Mouse (Mus musculus): ENCODE measurements at regions not wholly inside any gene's neighbourhood (a gene's known extent, or its start where the extent isn't known, plus 50 kb on each side); places are given as distances from the start of the nearest gene placed in this dataset.

GRCm38 (mm10) chr14:46529086-46529715 is 138.7 kb upstream of the Bmp4 start:
- no peak for DNase-seq (ENCODE audit: low read depth)

- DNase-seq (ENCODE audit: low read depth), result no peak
Measured at GRCm38 (mm10) chr14:46517258-46517657, 126.8 kb upstream of the Bmp4 start.

GRCm38 (mm10) chr14:46516285-46516684 is 125.8 kb upstream of the Bmp4 start:
- DNase-seq (ENCODE audit: low read depth), result no peak

- no peak for DNase-seq (ENCODE audit: low read depth)
Measured at GRCm38 (mm10) chr14:46514262-46514932, 123.9 kb upstream of the Bmp4 start.

- DNase-seq (ENCODE audit: low read depth), result no peak
Measured at GRCm38 (mm10) chr14:46512118-46512517, 121.6 kb upstream of the Bmp4 start.

- no peak for DNase-seq (ENCODE audit: low read depth)
Measured at GRCm38 (mm10) chr14:46508871-46509270, 118.4 kb upstream of the Bmp4 start.

- no peak for DNase-seq (ENCODE audit: low read depth)
Measured at GRCm38 (mm10) chr14:46505266-46505665, 114.8 kb upstream of the Bmp4 start.

- no peak for DNase-seq (ENCODE audit: low read depth)
Measured at GRCm38 (mm10) chr14:46491601-46492000, 101.1 kb upstream of the Bmp4 start.

- DNase-seq (ENCODE audit: low read depth), result no peak
Measured at GRCm38 (mm10) chr14:46491182-46491581, 100.7 kb upstream of the Bmp4 start.

- DNase-seq (ENCODE audit: low read depth), result no peak
Measured at GRCm38 (mm10) chr14:46487551-46487950, 97.1 kb upstream of the Bmp4 start.

- DNase-seq (ENCODE audit: low read depth), result no peak
Measured at GRCm38 (mm10) chr14:46480396-46480795, 89.9 kb upstream of the Bmp4 start.

- no peak for DNase-seq (ENCODE audit: low read depth)
Measured at GRCm38 (mm10) chr14:46475945-46476344, 85.5 kb upstream of the Bmp4 start.

GRCm38 (mm10) chr14:46462967-46463366 is 72.5 kb upstream of the Bmp4 start:
- no peak for DNase-seq (ENCODE audit: low read depth)

GRCm38 (mm10) chr14:46461960-46462359 is 71.5 kb upstream of the Bmp4 start:
- DNase-seq (ENCODE audit: low read depth), result no peak

GRCm38 (mm10) chr14:46454500-46454899 is 64.0 kb upstream of the Bmp4 start:
- DNase-seq (ENCODE audit: low read depth), result no peak

GRCm38 (mm10) chr14:46441696-46442095 is 51.2 kb upstream of the Bmp4 start:
- DNase-seq (ENCODE audit: low read depth), result no peak
